Mouse (Mus musculus) intestine, embryonic 16.5 days (tissue): ENCODE data around the gene Angptl7. TPM values are rescaled to one million over a fixed set of nuclear protein-coding genes. Genes with fewer than 3 reads are reported as not detected.

Experiments
- ATAC-seq: fragments of 200-750 bp; cut with Nextera tagmentation; 2 replicates; pipeline ENCODE4 v1.8.0; 2017; ENCODE audit warnings: moderate TSS enrichment, moderate library complexity
- H3K27ac ChIP-seq: fragments of 300-500 bp; sonication (generic); 2 replicates; pipeline ENCODE4 v1.5.1; 2014; ENCODE audit warnings: mild to moderate bottlenecking, low read length
- H3K27me3 ChIP-seq: fragments of 300-500 bp; sonication (generic); replicated peaks from 2 replicates; pipeline ENCODE4 v1.6.1; 2014; ENCODE audit warnings: low read length, control low read depth, mixed read lengths; ENCODE audit not compliant: control insufficient read depth, insufficient read depth
- H3K36me3 ChIP-seq: fragments of 300-500 bp; sonication (generic); 2 replicates; pipeline ENCODE4 v1.6.1; 2014; ENCODE audit warnings: low read length, control low read depth; ENCODE audit not compliant: control insufficient read depth, insufficient read depth
- H3K4me1 ChIP-seq: fragments of 300-500 bp; sonication (generic); 2 replicates; pipeline ENCODE4 v1.6.1; 2014; ENCODE audit warnings: low read length, control low read depth, mixed read lengths; ENCODE audit not compliant: control insufficient read depth, insufficient read depth
- H3K4me2 ChIP-seq: fragments of 300-500 bp; sonication (generic); 2 replicates; pipeline ENCODE4 v1.6.1; 2014; ENCODE audit warnings: low read depth, low read length, control low read depth
- H3K4me3 ChIP-seq: fragments of 300-500 bp; sonication (generic); 2 replicates; pipeline ENCODE4 v1.5.1; 2014; ENCODE audit warnings: mild to moderate bottlenecking, low read length
- H3K9ac ChIP-seq: fragments of 300-500 bp; sonication (generic); 2 replicates; pipeline ENCODE4 v1.6.1; 2014; ENCODE audit warnings: low read depth, low read length
- H3K9me3 ChIP-seq: fragments of 300-500 bp; sonication (generic); 2 replicates; pipeline ENCODE4 v1.6.1; 2016; ENCODE audit warnings: low read length, control low read depth; ENCODE audit not compliant: control insufficient read depth
- WGBS: fragments of 180-500 bp; shearing (Covaris S2); extraction: QIAGEN DNeasy Blood & Tissue Kit; methylation state at CpG from one replicate; pipeline ENCODE4 v1.1.7; 2014; 5-methylcytosine and 5-hydroxymethylcytosine counted together
- polyA plus RNA-seq: library from polyadenylated mRNA; unstranded; fragments of >200 nt; fragmentation: Nextera tagmentation; extraction: Ambion mirVana; gene quantifications from 2 replicates; pipeline ENCODE4 v1.2.1, GENCODE M21; 2015

Angptl7 gene
- 1.1 TPM in 2 replicates for polyA plus RNA-seq

- H3K4me1 ChIP-seq: no peaks in the 10 kb centered on the region
- no peak within 1 kb of the TSS for H3K4me2 ChIP-seq
- ATAC-seq: 0 out of 2 replicates have a peak, but pooled peaks have one; percentile 40
- H3K36me3 ChIP-seq: peaks cover 12% of the 10 kb centered on the region
- H3K9ac ChIP-seq: no peak within 1 kb of the TSS
- H3K27ac ChIP-seq: no peak within 1 kb of the TSS
- 43% methylated on average over 4 of the region's 4 CpGs for WGBS
- no peak within 1 kb of the TSS for H3K4me3 ChIP-seq
- no peaks in the 10 kb centered on the region for H3K27me3 ChIP-seq
- H3K9me3 ChIP-seq: no peaks in the 10 kb centered on the region
Measured at GRCm38 (mm10) chr4:148500410-148500867, at the start of gene Angptl7. Gene Angptl7, minus strand, starts transcription at chr4:148500460.

DNA sequence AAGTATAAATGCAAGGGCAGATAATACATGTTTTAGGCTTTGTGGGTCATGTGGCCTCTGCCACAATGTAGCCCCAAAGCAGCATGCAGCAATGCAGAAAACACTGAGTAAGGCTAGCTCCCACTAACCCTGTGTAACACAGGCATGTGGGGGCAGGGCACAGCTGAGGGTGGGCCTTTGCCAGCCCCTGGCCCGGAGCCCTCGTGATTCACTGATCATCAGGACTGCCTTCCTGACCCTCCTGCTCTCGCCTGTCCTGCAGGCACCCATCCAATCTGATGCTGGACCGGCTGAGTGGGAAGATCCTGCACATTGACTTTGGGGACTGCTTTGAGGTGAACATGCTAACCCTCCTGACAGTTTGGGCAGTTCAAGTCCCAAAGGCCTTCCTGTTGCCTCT is 48.8 kb upstream of the Angptl7 start:
- H3K27me3 ChIP-seq: no peaks in the 10 kb centered on the region
- H3K4me3 ChIP-seq: no peak overlapping the region
- no peak overlapping the region for H3K9ac ChIP-seq
- 90% methylated on average over 4 of the region's 4 CpGs for WGBS
- ATAC-seq: no peak
- peaks cover 14% of the 10 kb centered on the region for H3K36me3 ChIP-seq
- no peaks in the 10 kb centered on the region for H3K9me3 ChIP-seq
- no peaks in the 10 kb centered on the region for H3K4me1 ChIP-seq
- no peak overlapping the region for H3K4me2 ChIP-seq
- H3K27ac ChIP-seq: no peak overlapping the region

DNA sequence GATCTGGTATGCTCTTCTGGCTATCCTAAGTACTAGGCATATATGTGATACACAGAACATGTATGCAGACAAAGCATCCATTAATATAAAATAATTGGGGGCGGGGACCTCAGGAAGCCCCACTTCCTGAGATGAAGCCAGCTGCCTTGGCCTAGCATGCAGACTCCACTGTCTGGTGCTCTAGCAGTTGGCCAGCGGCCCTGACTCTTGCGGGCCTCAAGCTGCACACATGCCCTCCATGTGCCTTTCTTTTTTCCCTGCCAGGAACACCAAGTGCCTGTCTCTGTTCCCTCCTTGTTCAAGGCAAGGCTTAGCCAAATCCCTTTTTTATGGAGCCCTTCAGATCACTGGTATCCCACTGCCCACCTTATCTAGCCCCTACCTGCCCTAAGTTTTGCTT is 35.6 kb upstream of the Angptl7 start:
- Histone ChIP-seq H3K27ac (no peak overlapping the region), H3K27me3 (no peaks in the 10 kb centered on the region), H3K9ac (no peak overlapping the region), H3K4me3 (no peak overlapping the region), H3K4me1 (no peaks in the 10 kb centered on the region), H3K4me2 (no peak overlapping the region), H3K9me3 (no peaks in the 10 kb centered on the region), H3K36me3 (peaks cover 24% of the 10 kb centered on the region)
- ATAC-seq: no peak
- WGBS: 92% methylated on average over 3 of the region's 3 CpGs

- Histone ChIP-seq H3K36me3 (peaks cover 19% of the 10 kb centered on the region), H3K4me2 (no peak overlapping the region), H3K27ac (no peak overlapping the region), H3K9ac (no peak overlapping the region), H3K9me3 (no peaks in the 10 kb centered on the region), H3K4me3 (no peak overlapping the region), H3K27me3 (no peaks in the 10 kb centered on the region), H3K4me1 (no peaks in the 10 kb centered on the region)
- 86% methylated on average over 12 of the region's 12 CpGs for WGBS
- no peak for ATAC-seq
Measured at GRCm38 (mm10) chr4:148533613-148534328, 33.5 kb upstream of the Angptl7 start.

- no peak overlapping the region for H3K4me2 ChIP-seq
- H3K27ac ChIP-seq: no peak overlapping the region
- 94% methylated on average over 3 of the region's 3 CpGs for WGBS
- no peaks in the 10 kb centered on the region for H3K9me3 ChIP-seq
- no peaks in the 10 kb centered on the region for H3K27me3 ChIP-seq
- no peaks in the 10 kb centered on the region for H3K4me1 ChIP-seq
- no peak overlapping the region for H3K4me3 ChIP-seq
- no peak for ATAC-seq
- peaks cover 12% of the 10 kb centered on the region for H3K36me3 ChIP-seq
- H3K9ac ChIP-seq: no peak overlapping the region
Measured at GRCm38 (mm10) chr4:148532516-148532915, 32.3 kb upstream of the Angptl7 start.

GRCm38 (mm10) chr4:148531341-148531740 is 31.1 kb upstream of the Angptl7 start:
- no peaks in the 10 kb centered on the region for H3K4me1 ChIP-seq
- peaks cover 12% of the 10 kb centered on the region for H3K36me3 ChIP-seq
- WGBS: 77% methylated on average over 4 of the region's 4 CpGs
- no peaks in the 10 kb centered on the region for H3K27me3 ChIP-seq
- no peak overlapping the region for H3K4me3 ChIP-seq
- no peak overlapping the region for H3K27ac ChIP-seq
- no peak for ATAC-seq
- H3K9me3 ChIP-seq: no peaks in the 10 kb centered on the region
- H3K4me2 ChIP-seq: no peak overlapping the region
- no peak overlapping the region for H3K9ac ChIP-seq

DNA sequence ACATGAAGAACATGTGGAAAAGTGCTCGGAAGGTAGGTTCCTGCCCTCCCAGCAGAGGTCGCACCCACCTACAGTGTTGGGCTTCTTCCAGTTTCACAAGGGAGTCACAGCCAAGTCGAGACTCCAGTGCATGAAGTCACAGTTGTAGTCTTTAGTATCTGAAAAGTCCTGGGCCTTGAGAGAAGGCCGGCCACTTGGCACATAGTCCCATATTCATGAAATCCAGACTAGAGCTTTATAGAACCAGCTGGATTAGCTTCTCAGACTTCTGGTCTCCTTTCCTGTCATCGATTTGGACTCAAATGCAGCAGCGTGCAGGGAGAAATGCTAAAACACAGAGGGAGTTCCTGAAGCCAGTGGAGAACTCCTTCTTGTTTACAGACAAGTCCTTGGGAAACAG is 30.5 kb upstream of the Angptl7 start:
- no peak overlapping the region for H3K9ac ChIP-seq
- peaks cover 14% of the 10 kb centered on the region for H3K36me3 ChIP-seq
- H3K27me3 ChIP-seq: no peaks in the 10 kb centered on the region
- H3K9me3 ChIP-seq: no peaks in the 10 kb centered on the region
- H3K4me1 ChIP-seq: no peaks in the 10 kb centered on the region
- no peak for ATAC-seq
- H3K27ac ChIP-seq: no peak overlapping the region
- no peak overlapping the region for H3K4me3 ChIP-seq
- no peak overlapping the region for H3K4me2 ChIP-seq
- 86% methylated on average over 6 of the region's 6 CpGs for WGBS

DNA sequence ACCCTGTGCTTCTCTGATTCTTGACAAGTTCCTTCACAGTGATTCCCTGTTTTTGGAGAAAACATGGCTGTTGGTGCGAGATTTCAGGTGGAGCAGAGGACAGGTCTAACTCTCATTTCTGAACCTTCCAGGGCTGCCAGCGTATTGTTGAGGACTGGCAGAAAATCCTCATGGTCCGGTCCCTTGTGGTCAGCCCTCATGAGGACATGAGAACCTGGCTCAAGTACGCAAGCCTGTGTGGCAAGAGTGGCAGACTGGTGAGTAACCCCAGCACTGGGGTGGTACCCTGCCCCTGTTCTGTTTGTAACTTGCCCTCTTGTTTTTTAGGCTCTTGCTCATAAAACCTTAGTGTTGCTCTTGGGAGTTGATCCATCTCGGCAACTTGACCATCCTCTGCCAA is 30.1 kb upstream of the Angptl7 start:
- Histone ChIP-seq H3K9ac (no peak overlapping the region), H3K4me1 (no peaks in the 10 kb centered on the region), H3K27me3 (no peaks in the 10 kb centered on the region), H3K9me3 (no peaks in the 10 kb centered on the region), H3K36me3 (peaks cover 16% of the 10 kb centered on the region), H3K4me2 (no peak overlapping the region), H3K4me3 (no peak overlapping the region), H3K27ac (no peak overlapping the region)
- no peak for ATAC-seq
- 93% methylated on average over 5 of the region's 5 CpGs for WGBS

- H3K9me3 ChIP-seq: no peaks in the 10 kb centered on the region
- no peak overlapping the region for H3K9ac ChIP-seq
- no peak overlapping the region for H3K4me3 ChIP-seq
- no peaks in the 10 kb centered on the region for H3K4me1 ChIP-seq
- WGBS: 91% methylated on average over 10 of the region's 10 CpGs
- ATAC-seq: no peak
- no peak overlapping the region for H3K4me2 ChIP-seq
- no peaks in the 10 kb centered on the region for H3K27me3 ChIP-seq
- H3K36me3 ChIP-seq: peaks cover 9% of the 10 kb centered on the region
- H3K27ac ChIP-seq: no peak overlapping the region
Measured at GRCm38 (mm10) chr4:148527158-148527910, 27.1 kb upstream of the Angptl7 start.
